Mouse (Mus musculus): ENCODE data around the gene 4930555G01Rik. TPM values are rescaled to one million over a fixed set of nuclear protein-coding genes. Genes with fewer than 3 reads are reported as not detected.
"Not testable (repeated sequence)": the region's sequence is repeated elsewhere in the genome, so short reads cannot be mapped to it uniquely, and the experiment has no call there.

4930555G01Rik gene
- not detected for total RNA-seq (2021)
- long read RNA-seq, experiment 1 = 0 reads
- long read RNA-seq, experiment 2 = 0 reads

DNA sequence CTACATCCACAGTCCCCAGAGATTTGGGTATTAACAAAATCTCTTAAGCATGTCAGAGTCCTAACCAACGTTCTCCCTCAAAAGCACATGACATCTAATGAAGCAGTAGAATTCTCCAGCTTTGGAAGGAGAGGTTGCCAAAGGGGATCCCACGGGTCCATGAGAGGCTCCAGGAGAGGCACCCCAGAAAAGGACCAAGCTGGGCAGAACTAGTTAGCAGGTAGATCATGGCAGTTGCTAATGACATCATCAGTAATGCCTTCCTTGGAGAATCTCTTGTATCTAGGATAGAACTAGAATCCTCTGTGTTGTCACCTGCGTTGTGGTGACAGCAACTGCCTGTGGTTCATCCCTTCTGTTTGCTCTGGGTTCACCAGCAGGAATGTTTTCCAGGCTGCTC is at the start of gene 4930555G01Rik:
Gene 4930555G01Rik, plus strand, starts transcription at position 301 of the 400 bp plus-strand sequence.
- DNase-seq (ENCODE audit: low spot score) = not testable (repeated sequence)

DNA sequence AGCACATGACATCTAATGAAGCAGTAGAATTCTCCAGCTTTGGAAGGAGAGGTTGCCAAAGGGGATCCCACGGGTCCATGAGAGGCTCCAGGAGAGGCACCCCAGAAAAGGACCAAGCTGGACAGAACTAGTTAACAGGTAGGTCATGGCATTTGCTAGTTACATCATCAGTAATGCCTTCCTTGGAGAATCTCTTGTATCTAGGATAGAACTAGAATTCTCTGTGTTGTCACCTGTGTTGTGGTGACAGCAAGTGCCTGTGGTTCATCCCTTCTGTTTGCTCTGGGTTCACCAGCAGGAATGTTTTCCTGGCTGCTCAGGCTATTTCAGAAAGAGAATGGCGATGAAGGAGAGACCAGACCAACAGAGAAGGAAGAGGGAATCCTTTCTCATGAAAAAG is 34.8 kb upstream of the 4930555G01Rik start, which contains the start of gene Gm3298:
Gene Gm3298, plus strand, starts transcription at position 301 of the 400 bp plus-strand sequence.
- not testable (repeated sequence) for DNase-seq (ENCODE audit: low spot score)

DNA sequence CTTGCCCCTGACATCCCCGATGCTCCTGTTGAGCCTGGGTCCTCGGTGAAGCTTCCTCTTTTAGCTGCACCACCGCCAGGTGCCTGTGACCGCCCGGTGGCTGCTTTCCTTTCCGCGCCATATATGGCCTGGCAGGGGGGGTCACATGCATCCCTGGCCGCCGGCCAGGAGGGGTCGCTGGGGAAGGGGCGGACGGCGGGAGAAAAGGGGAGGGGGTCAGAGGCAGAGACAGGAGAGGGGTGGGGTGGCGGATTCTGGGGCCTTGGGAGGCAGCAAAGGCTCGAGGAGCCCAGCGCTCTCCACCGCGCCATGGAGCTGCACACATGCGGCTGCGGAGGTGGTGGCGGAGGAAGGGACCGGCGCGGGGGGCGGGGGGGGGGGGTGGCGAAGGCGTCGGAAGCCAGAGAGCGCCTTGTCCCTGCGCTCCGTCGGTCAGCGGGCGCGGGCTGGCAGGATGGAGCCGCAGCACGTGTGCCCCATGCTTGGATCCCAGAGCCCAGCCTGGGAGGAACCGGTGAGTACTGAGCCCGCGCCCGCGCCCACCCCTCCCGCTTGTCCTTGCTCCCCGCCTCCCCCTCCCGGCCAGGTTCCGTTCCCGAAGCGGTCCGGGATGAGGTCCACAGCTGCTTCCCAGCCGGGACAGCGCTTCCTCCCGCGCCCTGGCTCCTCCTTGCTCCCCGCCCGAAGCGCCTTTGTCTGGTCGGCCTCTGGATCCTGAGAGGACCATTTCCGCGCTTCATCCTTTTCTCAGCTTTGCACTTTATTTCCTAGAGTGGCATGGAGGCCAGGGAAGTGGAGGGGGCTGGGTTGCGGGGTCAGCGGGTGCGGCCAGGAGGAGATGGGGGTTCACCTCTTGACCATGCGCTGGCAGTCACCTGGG is 20.4 kb downstream of the 4930555G01Rik start, which contains the start of gene Gm8281:
Gene Gm8281, plus strand, starts transcription at position 430 of the 880 bp plus-strand sequence.
- not testable (repeated sequence) for DNase-seq (ENCODE audit: low spot score)

Other genes starting within 250 kb of the 4930555G01Rik start
- gene Gm3269, start 212.5 kb upstream of the 4930555G01Rik start, total RNA-seq (2021) = not detected
- not detected for gene Gm3264, start 195.1 kb upstream of the 4930555G01Rik start, total RNA-seq (2021)
- gene Gm3278, start 158.2 kb upstream of the 4930555G01Rik start, total RNA-seq (2021) = not detected
- gene Gm8297, start 66.7 kb upstream of the 4930555G01Rik start, total RNA-seq (2021) = under 1 TPM in 1 of 2 experiments, not detected in 1; 0.50 TPM
- gene Gm3298, start 34.7 kb upstream of the 4930555G01Rik start, total RNA-seq (2021) = not detected
- not detected for gene Gm8281, start 20.4 kb downstream of the 4930555G01Rik start, total RNA-seq (2021)
- not detected for gene Gm8279, start 80.9 kb downstream of the 4930555G01Rik start, total RNA-seq (2021)
- not detected for gene Gm3317, start 113.9 kb downstream of the 4930555G01Rik start, total RNA-seq (2021)
- gene Gm8271, start 135.2 kb downstream of the 4930555G01Rik start, total RNA-seq (2021) = not detected
- not detected for gene Gm3526, start 210.0 kb downstream of the 4930555G01Rik start, total RNA-seq (2021)